Mouse (Mus musculus): ENCODE measurements around the gene Cyp27b1.

Gene Cyp27b1

DNA sequence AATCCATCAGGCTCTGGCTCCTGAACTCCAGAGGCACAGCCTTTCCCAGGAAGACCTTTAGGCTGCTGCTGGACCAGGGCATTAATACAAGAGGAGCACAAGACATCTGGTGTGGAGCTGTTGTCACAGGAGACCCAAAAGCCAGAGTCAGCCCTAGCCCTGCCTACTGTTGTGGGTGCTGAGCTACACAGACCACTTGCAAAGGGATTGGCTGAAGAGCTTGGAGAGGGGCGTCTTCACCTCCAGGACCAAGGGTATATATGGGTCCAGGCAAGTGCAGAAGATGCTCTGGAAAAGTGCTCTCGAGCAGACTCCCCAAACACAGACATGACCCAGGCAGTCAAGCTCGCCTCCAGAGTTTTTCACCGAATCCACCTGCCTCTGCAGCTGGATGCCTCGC, at the start of gene Cyp27b1:
Gene Cyp27b1, plus strand, starts transcription at position 297 of the 400 bp plus-strand sequence.
- in situ Hi-C loops (cut with MboI, MseI): no loop called here

DNA sequence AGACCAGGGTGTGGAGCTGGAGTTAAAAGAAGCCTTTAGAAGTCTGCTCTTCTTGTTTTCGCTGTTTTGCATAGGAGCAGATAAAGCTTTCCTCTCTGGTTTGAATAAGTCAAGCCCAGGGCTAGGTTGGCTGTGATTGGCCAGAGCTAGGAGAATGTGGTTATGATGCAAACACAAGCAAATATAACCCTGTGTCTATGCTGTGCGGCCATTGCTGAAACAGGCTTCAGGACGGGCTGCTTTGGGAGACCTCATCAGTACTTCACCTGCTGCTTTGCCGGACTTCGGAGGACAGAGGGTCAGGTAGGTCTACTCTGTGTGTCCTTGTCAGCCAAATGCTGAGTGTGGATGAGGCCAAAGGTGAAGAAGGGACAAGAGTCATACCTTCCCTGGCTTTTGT, 47.5 kb upstream of the Cyp27b1 start, which contains the start of gene Avil:
Gene Avil, plus strand, starts transcription at position 181 of the 400 bp plus-strand sequence.
- in situ Hi-C loops (cut with MboI, MseI): no loop called here

DNA sequence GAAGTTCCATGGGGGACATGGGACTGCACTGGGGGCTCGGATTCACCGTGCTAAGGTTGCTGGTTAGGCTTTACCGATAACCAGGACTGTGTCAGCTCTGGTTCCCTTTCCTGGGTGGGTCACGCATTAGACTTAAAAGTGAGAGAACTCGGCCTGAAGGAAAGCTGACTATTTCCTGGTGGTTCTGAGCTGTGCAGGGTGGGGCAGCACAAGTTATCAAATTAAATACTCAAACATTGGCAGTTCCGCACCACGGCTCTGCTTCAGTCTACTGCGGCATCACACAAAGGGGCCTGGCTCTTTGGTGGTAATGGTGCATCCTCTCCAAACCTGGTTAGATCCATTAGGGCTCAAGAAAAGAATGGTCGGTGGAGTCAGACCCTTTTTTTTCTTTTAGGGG, 46.8 kb upstream of the Cyp27b1 start:
- in situ Hi-C loops (cut with MboI, MseI): no loop called here

DNA sequence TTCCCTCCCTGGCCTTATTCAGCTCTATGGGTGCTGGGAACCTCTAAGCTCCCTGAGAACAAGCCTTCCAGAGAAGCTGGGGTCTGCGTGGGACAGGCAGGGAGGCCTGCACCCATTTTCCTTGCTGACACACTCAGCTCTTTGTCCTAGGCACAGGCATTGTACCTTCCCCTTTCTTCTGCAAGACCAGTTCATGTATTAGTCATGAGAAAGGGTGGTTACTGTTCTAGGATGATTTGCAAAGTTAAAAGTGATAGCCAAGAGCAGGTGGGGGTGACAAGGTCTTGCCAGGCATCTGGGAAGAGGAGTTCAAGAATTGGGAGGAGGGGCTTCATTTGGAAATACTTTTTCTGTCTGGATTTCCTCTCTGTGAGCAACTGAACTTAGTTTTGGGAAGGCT, 46.0 kb upstream of the Cyp27b1 start:
- in situ Hi-C loops (cut with MboI, MseI): no loop called here

DNA sequence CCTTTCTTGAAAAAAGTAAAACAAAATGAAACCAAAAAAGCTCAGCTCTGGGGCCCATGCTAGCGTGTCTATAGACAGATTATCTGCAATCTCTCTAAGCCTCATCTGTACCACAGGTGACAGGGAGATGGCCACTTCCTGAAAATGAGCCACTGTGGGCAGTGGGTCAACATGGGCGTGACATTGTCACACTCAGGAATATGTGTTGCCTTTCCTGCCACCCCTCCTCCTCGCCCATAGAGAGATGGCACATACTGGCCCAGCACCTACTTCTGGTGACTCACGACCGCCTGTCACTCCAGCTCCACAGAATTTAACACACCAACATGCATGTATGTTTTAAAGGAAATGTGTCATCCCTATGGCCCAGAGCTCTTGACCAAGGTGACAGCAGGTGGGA, 45.3 kb upstream of the Cyp27b1 start:
- in situ Hi-C loops (cut with MboI, MseI): no loop called here

DNA sequence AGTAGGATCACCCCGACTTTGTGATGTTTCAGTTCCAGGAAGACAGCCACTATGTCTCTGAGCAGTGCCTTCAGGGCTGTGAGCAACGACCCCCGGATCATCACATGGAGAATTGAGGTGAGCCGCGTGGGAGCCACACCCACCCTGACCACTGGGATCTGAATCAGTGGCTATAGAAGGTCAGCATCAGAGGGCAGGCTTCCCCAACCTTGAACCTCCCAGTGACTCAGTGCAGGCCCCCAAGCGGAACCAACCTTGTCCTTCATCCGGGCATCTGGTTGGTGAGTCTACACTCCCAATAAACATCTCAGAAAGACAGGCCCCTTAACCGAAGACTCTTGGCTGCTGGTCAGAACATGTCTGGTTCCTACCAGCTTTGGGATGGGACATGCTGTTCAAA, 44.7 kb upstream of the Cyp27b1 start:
- in situ Hi-C loops (cut with MboI, MseI): no loop called here

DNA sequence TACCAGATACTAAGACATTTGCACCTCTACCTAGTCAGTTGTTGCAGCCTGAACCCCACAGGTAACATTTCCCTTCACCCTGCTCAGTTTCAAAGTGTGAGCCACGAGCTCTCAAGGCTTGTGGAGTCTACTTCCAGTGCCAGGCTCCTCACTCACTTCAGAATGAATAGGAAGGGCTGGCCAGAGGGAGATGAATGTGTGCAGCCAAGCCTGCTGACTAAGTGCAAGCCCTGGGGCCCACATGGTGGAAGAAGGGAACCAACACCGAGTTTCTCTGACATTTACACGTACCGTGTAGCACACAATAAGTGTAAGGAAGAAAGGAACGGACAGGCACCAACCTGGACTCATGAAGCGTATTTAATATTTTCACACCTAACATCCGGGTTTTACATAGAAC, 44.2 kb upstream of the Cyp27b1 start:
- in situ Hi-C loops (cut with MboI, MseI): no loop called here

DNA sequence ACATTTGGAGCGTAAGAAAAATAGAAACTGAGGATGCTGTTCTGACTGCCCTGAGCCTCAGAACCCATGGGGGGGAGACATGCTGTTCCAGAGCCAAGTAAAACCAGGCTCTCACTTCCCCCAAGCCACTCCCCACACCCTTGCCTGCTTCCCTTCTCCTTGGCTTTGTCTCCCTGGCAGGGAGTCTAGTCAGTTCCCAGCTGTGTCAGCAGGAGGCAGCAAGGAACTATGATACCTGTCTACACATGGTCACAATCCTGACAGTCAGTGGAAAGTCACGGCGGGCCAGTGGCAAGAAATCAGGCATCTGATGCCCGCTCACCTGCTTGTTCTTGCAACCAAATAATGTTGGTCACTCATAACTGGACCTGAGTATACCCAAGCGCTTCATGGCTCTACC, 31.6 kb upstream of the Cyp27b1 start:
- in situ Hi-C loops (cut with MboI, MseI): no loop called here

DNA sequence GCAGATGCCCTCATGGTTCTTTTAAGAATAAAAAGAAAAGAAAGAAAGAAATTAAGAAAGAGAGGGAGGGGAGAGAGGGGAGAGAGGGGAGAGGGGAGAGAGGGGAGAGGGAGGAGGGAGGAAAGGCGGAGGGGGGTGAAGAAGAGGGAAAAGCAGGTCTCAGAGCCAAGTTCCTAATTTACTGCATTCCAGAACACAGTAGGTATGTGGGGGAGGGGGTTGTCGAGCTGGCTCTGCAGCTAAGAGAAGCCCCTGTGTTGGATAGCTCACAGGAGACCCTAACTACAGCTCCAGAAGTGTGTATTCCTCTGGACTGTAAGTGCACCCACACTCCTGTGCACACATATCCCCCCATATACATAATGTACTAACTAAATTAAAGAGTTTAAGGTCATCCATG, 31.0 kb upstream of the Cyp27b1 start:
- in situ Hi-C loops (cut with MboI, MseI): no loop called here

DNA sequence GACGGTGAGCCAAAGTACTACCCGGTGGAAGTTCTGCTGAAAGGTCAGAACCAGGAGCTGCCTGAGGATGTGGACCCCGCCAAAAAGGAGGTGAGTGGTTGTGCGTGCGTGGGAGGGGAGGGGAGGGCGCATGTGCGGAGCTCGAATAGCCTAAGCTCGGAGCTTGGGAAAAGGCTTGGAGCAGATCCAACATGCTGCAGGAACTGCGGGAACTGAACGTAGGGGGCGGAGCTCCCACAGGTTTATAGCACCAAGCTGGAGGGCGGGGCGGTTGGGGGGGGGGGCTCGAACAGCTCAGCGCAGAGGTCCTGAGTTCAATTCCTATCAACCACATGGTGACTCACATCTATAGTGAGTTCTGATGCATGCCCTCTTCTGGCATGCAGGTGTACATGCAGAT, 29.6 kb upstream of the Cyp27b1 start:
- in situ Hi-C loops (cut with MboI, MseI): no loop called here

DNA sequence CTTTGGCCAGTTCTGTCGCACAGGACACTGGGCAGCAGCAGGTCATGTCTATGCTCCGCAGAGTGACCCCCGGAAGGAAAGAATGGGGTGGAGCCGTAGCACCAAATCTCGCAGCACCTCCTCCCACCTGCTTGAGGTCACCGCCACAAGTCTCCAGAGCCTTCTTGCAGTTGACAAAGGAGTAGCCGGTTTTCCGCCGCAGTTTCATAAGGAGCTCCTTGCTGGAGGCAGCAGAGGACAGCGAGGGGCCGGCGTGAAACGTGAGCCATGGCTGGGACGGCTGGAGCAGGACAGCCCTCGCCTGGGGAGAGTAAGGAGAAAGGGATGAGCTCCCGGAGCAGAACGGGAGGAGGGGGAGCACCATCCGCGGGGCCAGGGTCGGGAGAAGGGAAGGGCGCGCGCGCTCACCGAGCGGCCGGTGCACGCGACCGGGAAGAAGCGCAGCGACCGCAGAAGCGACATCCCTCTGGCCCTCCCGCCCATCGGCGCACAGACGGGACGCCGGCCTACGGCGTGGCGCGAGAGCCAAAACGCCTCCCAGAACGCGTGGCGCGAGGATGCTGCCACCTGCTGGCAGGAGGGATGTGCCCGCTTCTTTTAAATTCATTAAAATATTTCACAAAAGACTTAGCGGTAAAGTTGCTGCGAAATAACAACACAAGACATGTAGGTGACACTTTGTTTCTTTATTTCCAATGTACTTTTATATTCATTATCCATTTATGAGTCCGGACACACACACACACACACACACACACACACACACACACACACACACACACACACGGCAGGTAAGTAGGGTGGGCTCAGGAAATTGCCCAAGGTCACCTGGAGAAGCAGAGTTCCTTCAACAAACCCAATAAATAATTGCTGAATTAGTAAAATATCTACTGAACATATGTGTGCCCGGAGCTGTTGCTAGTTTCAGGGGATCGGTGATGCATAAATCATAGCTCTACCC, 17.4 kb upstream of the Cyp27b1 start, which contains the start of gene Tsfm:
Gene Tsfm, minus strand, starts transcription at position 505 of the 961 bp plus-strand sequence.
- in situ Hi-C loops (cut with MboI, MseI): loop anchor here in 1 of 2 experiments (5.0 kb wide), 1 partner anchor 48 kb away; no protein-coding TSS in a partner anchor

DNA sequence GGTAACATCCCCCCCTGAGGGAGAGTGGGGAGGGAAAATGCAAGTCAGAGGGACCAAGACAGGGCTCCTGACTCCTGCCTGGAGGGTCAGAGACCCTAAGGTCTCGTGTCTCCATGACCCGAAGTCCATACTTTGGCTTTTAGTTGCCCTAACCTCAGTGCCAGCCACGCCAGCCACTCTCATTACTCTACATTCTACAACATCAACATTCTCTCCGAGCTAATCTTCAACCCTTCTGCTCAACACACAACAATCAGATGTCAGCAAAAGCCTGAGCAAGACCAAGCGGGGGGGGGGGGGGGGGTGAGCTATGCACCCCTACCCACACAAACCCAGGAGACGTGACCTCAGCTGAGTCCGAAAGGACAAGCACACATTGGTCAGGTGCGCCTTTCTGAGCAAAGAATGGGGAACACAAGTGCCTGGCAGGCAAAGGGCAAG, 14.7 kb upstream of the Cyp27b1 start:
- in situ Hi-C loops (cut with MboI, MseI): loop anchor here in 1 of 2 experiments (5.0 kb wide), 1 partner anchor 51 kb away; no protein-coding TSS in a partner anchor

DNA sequence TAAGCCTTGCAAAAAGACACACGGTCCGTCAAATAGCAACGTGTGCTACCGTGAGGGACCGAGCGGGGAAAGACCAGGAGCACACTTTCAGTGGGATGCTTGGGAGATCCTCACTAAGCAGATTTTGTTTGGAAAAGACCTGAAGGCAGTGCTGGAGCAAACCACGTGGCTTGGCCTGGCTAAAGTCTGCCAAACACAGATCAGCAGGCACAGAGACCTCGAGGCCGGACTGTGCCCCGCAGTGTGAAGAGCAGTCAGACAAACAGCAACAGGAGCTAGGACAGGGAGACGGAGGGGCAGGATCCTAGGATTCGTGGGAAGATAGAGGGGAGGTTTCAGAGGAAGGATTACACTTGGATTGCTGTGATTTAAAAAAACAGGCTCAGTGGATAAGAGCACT, 11.8 kb upstream of the Cyp27b1 start:
- in situ Hi-C loops (cut with MboI, MseI): loop anchor here in 1 of 2 experiments (5.0 kb wide), 1 partner anchor 109 kb away; no protein-coding TSS in a partner anchor

DNA sequence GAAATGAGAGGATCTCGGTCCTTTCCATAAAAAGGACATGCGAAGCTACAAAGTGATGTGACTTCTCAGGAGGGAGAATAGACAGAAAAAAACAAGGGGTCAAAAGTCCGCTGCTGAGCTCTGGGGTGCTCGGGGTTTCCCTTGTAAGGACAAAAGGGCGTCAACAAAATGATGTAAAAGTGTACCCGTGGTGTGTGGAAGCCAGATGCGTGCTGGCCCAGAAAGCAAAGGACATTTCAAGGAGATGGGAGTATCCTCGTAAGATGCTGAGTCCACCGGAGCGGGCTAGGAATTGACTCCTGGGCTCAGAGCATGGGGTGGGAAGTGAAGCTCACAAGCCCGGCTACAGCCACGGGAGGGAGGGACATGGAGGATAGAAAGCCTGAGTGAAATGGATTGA, 10.4 kb upstream of the Cyp27b1 start:
- in situ Hi-C loops (cut with MboI, MseI): loop anchor here in 1 of 2 experiments (5.0 kb wide), 1 partner anchor 110 kb away; no protein-coding TSS in a partner anchor

DNA sequence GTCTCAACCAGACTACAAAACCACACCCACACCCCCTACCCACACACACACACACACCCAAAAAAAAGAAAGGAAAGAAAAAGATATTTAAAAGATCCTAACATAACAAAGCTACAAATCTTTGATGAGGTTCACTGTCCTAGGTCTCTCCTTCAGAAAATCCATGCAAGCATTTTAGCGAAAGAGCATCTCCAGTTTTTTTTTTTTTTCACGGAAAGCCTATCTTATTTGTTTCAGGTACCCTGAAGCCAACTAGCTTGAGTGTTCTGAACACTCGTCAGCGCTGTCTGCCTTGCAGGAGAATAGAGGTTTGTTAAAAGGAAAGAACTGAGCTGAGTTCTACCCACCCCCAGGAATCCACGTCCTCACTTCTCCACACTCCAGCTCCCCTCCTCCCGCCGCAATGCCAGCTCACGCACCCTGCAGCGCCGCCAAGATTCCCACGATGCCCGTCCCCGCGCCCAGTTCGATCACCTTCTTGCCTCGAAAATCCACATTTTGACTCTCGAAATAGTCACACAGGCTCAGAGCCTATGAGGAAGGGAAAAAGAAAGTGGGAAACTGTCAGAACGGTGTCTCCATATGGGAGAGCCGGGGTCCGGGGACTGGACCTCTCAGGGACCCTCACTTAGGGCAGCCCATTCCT, 7.4 kb upstream of the Cyp27b1 start:
- in situ Hi-C loops (cut with MboI, MseI): no loop called here

DNA sequence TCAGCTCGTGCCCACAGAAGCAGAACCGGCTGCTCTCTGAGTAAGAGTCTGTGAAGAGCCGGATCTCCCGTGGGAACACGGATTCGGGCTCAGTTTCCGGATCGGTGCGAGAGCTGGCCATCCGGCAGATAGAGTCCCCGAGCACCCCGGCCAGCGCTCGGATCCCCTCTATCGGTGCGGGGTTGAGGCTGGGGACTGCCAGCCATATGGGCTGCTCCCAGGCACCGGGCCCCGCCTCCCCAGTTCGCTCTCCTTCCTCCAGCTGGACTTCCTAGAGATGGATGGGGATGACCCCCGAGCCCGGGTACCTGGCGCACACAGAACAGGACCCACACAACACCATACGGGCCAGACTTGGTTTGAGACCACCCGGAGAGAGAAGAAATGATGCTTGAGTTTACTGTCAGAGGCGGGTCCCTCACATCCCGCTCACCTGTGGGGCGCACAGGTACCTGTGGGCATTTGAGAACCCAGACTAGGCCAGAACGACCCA, 6.7 kb upstream of the Cyp27b1 start, which contains the start of the genes Mettl1 and Eef1akmt3:
Gene Mettl1, plus strand, starts transcription at position 141 of the 493 bp plus-strand sequence.
Gene Eef1akmt3, minus strand, starts transcription at position 240 of the 493 bp plus-strand sequence.
- in situ Hi-C loops (cut with MboI, MseI): no loop called here

DNA sequence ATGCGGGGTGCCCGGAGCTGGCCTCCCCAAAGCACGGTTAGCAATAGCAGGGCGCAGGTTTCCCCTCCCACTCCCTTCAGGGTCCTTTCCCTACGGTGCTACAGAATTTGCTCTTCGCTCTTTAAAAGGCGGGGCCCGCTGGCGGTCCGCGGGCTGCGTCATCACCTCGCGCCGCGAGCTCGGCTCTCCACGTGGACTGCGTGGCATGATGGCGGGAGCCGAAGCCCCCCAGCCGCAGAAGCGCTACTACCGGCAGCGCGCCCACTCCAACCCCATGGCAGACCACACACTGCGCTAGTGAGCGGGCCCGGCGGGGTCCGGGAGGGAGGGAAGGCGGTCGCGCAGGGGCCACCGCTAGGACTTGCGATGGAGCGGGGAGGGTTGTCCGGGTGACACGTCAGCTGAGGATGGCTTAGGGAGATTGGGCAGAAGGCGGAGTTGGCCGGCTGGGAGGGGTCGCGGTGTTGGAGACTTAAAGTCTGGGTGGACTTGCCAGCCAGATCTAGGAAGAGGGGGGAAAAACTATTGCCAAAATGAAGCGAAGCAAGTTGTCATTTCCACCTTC, 6.2 kb upstream of the Cyp27b1 start:
- in situ Hi-C loops (cut with MboI, MseI): no loop called here

DNA sequence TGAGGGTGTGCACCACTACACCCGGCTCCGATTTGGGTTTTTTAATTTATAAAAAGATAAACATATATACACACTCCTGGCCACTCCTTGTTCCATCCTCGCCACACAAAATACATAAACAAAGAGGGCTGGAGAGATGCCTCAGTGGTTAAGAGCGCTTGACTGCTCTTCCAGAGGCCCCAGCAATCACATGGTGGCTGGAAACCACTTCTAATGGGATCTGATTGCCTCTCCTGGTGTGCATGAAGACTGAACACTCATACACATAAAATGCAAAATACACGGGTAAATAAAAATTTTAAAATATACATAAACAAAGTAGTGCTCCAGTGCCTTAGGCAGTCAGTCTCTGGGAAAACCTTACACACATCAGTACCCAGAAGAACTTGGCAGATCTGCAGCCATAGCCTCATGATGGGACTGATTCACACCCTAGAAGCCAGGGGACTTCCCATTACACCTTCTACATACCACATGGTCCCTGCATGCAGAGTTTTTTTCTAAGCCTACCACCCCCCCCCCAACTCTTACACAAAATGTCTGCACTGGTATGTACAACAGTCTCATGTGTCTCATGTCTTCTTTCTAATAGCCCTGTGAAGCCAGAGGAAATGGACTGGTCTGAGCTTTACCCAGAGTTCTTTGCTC, 5.5 kb upstream of the Cyp27b1 start:
- in situ Hi-C loops (cut with MboI, MseI): no loop called here

DNA sequence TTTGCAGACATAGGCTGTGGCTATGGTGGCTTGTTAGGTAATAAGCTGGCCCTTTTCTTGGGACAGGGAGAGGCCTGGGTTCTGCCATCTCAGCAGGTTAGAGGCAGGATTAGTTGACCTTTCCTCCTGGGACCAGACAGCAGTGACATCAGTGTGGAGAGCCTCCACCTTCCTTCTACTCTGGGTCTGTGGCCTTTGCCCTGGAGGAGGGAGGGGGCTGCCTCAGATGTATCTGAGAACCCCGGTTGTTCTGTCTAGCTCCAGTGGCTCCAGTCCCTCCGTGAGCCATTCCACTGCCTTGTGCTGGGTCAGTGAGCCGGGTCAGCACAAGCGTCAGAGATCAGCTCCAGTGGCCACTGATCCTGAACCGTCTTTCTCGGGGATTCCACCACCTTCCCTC, 4.9 kb upstream of the Cyp27b1 start:
- in situ Hi-C loops (cut with MboI, MseI): no loop called here

DNA sequence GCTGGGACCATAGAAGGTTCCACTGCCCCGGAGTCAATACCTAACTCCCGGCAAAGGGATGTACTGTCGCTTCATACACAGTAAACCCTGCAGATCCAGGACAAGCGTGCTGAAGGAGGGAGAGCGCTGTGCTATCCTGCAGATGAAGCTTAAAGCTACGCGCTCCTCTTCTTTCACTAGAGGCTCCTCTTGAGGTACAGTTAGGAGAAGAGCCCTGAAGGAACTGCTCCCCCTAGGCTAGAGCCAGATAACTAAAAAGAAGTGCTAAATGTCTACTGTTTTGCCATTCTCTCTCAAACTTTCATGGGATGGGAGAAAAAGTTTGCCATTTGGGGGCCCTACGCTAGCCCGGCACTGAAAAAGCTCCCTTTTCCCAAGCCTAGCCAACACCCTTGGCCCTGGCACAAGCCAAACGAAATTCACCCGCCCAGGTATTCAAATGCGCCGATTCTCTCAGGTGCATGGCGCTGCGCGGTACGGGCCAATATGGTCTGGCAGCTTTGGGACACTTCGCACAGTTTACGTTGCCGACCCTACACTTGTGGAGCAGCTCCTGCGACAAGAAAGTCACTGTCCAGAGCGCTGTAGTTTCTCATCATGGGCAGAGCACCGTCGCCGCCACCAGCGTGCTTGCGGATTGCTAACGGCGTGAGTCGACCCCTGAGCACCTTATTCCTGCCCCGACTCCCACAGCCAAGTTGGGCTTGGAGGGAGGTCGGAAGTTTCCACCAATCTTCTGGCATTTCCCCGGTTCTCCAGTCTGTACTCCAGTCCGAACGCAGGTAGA, 751 bp downstream of the Cyp27b1 start:
- in situ Hi-C loops (cut with MboI, MseI): no loop called here

Data from T-helper 17 cell (primary cell).